Mouse (Mus musculus) cerebellum, postnatal 25 days (tissue): ENCODE results near the gene Cep152.
A peak's percentile ranks its signal among the peaks of the same experiment; 100 is the strongest.

ENCODE experiments used
- DNase-seq, 2 experiments: peaks; one replicate each; pipeline ENCODE4 v3.0.0; 2021; ENCODE audit warnings: mixed read lengths in 2 of 2

The Cep152 gene

DNA sequence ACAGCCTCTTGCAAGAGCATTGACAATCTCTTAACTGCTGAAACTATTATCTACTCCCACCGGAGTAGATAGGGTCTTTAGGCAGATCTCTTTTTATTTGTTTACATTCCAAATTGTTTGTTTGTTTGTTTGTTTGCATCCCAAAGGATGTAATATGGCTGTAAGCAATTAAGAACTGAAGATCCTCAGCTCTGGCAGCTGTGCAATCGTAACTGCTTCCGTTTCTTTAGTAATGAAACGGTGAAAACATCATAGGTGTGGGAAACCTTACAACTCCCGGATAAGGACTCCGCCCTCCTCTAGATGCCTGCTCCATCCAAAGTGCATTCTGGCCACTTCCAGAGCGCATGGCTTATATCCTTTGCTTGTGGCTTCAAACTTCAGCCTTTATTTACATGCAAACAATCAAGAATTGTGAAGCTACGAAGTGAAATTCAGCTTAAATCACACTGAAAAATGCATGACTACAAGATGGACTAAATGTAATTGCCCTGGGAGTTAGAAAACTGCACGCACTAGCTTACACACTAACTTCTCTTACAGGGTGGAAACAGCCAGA lies 707 bp downstream of the Cep152 start:
- DNase-seq: no peak

DNA sequence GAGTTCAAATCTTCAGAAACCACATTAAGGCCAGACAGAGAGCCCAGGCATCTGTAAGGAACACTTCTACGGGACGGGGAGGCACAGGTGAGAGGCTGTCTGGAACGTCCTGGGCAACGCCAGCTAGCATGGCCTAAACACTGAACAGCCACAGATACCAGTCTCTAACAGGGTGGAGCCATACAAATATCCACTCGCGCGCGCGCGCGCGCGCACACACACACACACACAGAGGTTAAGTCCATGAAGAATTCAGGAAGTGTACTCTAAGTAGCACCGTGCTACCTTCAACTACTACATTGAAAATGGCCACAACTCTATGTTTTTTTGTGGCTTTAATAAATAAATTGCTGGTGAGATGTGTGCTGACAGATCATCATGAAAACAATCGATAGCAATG lies 1.7 kb downstream of the Cep152 start:
- DNase-seq: no peak

DNA sequence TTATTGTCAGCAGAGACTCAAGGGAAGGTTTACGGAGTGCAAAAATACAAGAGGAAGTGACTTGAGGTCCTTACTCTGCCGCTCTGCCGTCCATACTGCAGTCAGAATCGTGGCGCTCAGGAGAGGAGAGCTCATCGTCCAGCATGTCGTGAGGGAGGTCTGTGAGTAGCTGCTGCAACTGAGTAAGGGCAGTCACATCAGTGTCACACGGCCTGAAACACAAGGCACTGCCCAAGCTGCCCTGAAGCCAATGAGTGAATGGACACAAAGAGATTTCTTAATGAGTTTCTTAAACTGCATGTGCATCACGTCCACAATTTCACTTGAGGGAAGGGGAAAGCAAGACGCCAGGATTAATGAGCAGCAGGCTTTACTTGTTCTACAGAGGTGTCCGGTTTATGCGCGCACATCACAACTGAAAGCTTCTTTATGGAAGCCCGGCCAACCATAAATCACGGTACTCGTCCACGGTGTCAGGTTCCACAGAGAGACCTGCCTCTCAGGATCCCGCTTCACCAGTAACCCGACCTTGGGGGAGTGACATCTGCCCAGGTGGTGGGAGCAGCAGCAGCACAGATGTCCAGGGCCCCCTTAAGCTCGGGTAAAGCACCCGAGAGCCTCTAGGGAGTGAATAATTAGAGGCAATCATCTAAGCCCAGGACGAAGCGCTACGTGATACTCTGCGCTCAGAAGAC lies 4.6 kb downstream of the Cep152 start:
- DNase-seq: no peak

DNA sequence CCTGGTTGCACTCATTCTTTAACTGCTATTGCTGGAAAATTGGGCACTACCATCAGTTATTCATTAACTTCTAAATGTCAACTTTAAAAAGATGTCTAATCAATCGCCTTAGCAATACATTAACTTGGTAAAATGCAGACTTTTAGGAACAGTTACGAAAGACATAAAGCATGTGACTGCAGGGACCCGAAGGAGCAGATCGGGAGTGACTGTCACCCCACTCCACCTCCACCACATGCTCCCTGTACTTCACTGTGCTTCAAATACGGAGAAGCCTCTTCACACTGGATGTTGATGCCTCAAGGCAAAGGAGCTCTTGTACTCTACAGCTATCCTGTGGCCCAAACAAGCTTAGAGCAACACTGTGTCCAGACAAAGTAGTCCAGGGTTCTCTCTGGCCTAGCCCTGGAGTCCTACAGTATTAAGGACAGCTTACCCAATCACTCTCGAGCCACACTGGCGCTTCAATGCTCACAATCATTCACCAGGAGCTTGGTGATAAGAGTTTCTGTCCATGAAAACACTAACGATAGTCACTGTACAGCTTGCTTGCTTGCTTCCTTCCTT lies 9.0 kb downstream of the Cep152 start:
- no peak for DNase-seq

DNA sequence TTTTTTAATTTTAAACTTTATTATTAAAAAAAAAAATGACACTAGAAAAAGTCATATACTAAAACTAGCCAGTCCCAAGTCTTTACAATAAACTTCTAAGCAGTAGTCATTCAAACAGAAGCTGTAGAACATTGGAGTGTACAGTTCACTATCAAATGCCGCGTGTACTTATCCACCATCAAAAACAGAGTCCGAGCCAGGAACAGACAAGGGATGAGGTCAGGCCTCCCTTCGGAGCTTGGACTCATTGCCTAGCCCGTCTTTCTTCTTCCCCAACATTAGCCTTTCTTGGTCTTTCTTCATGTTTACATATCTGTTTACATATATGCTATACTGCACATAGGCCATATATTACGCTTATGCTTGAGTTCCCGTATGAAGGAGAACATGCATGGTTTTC lies 9.5 kb downstream of the Cep152 start:
- DNase-seq: no peak

DNA sequence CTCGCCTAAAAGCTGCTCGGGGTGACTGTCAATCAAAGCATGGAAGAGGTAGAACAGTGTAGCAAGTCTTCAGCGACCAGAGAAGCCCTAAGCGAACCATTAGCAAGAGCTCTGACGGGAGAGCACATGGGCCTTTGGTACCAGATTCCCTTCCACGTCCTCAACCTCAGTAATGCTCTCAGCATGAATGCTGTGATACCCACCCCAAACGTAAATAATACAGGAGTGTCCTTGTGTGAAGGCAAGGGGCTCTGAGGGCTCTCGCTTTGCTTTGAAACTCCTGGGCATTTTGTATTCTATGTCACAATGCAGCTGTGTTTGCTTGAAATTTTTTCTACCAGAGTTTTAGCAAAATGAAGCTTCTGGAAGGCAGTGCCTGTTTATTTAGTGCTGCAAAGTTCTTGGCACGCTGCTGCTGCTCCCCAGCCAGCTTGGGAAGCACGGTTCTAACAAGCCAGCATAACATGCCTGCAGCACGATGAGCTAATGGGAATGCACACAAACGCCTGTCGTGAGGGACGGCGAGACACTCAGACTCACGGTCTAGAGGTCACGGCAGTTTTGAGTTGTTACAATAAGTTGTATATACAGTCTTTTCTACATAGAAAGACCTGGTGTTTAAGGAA lies 18.6 kb downstream of the Cep152 start:
- no peak for DNase-seq

DNA sequence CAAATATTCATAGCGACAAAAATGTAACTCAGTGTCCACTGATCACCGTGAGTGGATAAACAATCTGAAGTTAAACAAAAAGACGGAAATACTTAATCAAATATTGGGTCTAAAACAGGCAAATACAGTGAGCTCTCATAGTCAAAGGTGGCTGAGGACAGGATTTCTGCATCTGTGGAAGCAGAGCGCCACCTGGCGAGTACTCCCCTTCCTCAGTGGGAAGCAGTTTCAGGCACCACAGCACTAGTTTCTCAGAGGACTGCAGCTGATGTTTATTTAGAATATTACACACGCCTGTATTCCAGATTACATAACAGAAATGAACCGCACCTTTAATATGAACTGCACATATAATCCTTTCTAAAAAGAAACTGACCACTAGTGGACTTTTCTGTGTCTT lies 20.3 kb downstream of the Cep152 start:
- peak; percentile 23 to 60 for DNase-seq

DNA sequence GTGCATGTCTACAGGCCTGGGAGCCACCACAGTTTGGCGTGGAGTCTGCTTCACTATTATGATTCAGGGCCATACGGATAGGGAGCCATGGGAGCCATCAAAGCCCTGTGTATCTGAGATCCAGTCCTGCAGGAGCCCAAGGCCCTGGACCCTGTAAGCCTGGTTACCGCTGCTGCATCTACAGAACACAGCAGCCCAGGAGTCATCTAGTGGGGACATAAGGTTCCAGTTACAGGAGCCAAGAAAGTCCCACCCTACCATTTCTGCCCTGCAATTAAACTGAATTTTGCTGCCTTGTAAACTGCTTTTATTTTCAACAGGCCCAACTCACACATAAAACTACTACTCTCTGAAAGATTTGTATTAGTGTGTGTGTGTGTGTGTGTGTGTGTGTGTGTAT lies 21.9 kb downstream of the Cep152 start:
- no peak for DNase-seq

DNA sequence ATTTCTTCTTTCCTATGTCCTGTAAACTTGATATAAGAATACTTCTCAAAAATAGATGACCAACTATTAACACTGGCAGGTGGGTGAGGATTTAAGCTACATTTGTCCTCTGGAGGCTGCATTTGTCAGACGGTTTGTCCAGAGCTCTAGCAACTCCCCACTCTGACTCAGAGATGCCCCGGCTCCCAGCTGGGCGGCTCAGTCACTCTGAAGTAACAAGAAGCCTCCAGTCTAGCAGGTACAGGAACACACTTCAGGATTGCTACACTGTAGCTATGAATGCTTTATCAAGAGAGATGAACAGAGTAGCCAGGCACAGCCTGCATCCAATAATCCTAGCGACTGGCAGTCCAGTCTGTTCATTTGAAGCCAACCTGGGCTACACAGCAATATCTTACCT lies 26.0 kb downstream of the Cep152 start:
- no peak for DNase-seq

DNA sequence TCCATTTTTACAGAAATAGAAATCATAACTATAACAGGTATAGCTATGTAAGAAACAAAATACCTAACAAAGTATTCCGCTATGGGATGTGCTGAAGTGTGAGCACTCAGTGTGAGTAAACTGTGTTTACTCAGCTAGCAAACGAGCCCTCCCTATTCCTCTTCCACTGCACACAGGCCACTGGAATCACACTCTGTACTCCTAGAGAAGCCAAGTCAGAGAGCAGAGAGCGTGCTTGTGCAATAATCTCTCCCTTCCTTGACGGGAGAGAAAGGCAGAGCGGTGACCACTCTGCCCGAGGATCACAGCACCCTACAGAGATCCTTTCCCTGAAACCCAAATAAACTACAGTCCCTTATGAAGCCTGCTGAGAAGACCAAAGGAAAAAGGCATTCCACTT lies 26.7 kb downstream of the Cep152 start:
- no peak for DNase-seq

DNA sequence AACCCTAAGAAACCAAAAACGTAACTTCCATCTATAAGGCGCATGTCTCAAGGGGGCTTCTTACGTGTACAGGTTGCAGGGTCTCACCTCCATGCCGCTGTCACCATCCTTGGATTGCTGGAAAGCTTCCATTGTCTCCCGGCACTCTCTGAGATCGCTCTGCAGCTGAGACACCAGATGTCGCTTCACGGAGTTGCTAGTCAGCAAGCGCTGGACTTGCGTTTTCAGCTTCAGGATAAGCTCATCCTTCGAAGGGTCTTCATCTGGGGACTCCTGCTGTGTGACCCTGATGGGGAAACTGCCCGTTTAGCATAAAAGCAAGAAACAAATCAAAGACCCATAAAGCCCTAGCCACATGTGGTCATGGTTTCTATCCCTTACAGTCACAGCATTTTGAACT lies 30.1 kb downstream of the Cep152 start:
- no peak for DNase-seq

DNA sequence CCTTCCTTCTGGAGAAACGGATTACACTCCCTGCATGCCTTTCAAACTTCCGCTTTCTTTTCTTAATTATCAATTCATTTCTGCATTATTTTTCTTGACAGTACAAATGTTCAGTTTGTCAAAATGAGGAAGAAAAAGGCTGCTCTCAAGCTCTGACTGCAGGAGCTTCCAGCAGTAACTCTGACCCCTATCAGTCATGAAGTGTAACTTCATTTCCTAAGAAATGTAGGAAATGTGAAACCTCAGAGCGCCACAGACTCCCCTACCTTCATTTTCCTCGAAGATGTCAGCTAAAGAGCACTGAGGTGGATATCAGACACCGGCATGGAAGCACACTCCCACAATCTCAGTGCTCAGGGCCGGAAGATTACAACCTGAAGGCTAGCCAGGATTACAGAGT lies 30.8 kb downstream of the Cep152 start:
- no peak for DNase-seq

DNA sequence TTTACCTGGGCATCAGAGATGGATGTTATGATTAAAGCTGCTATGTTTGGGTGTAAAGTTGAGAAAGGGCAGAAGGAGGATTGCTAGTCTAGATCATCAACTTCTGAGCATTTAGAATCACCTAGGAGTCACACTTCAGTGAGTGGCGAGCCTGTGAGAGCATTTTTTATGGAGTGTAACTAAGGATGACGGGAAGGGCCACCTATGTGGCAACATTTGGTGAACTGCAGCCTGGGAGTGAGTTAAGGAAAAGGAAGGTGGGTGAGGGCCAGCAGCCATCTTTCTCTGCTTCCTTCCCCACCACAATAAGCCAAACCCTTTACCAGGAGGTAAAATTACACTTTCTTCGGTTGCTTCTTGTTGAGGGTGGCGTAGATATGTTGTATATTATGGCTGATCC lies 33.0 kb downstream of the Cep152 start:
- DNase-seq: no peak

DNA sequence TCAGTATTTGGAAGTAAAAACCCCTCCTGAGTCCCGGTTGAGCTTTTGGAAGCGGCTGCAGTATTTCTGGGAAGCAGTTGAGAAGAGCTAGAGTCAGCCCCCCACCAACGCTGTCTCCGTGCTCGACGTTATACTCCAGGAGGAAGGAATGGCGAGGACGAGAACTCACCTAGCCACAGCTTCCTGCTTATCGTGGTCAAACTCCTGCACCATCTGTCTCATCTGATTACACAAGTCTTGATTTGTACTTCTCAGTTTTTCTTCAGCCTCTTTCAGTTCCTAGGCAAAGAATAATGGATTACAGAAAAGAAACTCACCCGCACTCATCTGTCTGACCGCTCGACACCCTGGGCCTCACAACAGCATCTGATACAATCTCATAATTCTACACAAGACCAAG lies 35.6 kb downstream of the Cep152 start:
- DNase-seq: no peak

DNA sequence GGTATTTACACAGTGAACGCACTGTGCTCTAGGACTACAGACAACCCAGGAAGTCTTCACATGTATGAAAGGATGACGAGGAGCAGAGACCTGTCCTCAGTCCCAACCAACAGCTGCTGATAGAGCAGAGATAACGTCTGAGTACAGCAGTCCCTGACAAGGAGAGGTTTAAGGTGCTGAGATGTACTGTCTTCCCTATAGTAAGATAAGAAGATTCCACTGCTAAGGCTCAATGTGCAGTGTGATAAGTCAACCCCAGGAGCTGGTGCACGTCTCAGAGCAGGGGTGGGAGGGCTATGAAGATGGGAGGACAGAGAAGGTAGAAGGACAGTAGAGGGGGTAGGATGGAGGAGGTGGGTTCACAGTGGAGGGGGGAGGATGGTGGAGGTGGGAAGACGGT lies 43.8 kb downstream of the Cep152 start:
- DNase-seq: no peak

DNA sequence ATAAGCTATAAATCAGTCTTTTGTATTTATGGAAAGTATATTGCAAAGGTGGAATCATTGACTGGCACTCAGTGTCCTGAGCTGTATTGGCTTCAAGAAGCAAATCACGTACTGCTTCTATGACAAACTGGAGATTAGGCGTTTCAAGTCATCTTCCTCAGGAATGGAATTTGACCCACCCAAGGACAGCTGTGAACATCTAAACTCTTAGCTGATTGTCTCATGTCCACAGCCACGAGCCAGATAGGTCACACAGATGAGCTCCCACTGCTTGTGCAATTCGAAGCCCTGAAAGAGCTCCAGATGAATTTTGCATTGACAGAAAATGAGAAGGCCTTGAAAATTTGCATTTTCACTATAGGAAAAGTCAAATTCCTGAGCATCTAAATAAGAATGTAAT lies 47.2 kb downstream of the Cep152 start:
- DNase-seq: no peak

DNA sequence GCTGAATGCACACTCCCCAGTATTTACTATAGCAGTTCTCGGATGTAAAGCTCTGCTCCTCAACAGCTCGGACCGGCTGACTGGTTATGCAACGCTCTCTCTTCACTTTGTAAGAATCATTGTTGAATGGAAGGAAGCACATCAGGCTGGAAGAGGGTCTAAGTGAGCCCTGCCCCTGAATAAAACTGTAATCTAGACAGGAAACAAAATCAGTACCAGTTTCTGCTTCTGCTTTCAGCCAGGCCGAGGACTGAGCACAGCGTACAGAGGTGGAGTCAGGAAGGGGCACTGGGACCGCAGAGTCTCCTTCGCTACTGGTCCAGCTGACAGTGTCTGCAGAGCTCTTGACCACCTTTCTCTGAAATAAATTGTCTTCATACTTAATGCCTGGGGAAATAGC lies 48.4 kb downstream of the Cep152 start:
- DNase-seq: no peak

DNA sequence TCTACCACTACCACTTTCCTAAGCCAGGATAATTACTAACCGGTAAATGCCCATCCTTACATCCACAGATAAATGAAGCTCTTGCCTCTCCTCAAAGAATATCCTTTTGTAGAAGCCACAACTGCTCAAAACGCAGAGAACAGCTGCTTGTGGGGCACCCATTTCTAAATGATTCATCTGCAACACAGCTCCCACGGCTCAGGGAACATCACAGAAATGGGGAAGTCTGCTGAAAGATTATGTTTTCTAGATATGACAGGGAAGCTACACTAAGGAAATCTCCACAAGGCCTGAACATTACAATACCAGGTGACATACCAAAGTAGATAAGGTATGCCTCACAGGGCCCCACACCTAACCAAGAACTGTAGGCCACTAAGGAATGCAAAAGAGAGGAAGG lies 49.1 kb downstream of the Cep152 start:
- DNase-seq: no peak

DNA sequence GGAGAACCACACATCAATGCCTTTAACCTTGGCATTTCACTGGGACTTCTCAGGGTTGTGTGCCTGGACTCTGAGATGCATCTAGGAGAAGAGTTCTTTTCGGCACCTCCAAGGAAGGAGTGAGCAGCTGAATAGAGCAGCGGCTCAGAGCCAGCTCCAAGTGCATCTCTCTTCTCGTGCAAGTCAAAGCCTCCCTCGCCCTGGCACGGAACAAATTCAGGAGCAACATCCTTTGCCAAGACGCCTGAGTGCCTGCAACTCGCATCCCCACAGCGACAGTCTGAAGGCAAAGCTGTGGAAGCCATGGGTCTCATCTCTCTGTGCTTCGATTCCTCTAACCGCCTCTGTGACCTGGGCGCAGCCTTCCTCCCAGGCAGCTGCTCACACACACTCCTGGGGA lies 61.0 kb downstream of the Cep152 start:
- peak; percentile 19 to 42 for DNase-seq

DNA sequence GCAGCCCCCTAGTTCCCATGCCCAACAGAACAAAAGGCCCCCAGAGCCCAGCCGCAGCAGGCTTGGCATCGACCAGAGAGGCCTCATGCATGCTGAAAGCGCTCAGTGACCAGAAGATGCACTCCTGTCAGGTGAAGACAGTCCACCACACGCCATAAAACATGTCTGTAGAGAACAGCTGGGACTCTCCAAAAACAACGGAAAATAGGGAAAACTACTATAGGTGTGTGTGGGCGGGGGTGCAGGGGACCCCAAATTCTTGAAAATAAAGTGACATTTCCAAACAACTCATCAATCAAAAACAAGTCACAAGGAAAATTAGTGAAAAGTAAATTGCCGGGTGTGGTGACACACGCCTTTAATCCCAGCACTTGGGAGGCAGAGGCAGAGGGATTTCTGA lies 62.5 kb downstream of the Cep152 start:
- no peak for DNase-seq

DNA sequence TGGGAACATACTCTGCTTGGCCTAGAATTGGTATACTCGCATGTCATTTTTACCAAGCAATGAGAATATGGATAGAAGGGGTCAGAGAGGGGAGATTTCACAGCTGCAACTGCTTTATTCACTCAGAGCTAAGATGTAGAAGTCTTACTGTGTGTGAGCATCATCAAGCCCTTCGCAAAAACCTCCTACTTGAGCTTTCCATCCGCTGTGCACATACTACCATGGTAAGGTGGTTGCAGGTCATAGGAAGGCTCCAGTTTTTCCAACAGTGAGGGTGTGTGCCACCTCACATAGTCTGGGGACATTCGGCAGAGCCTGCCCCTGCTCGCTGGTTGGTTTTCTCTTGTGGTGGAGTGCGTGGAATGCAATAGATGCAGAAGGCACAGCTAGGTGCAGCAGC lies 64.9 kb downstream of the Cep152 start:
- DNase-seq: no peak

DNA sequence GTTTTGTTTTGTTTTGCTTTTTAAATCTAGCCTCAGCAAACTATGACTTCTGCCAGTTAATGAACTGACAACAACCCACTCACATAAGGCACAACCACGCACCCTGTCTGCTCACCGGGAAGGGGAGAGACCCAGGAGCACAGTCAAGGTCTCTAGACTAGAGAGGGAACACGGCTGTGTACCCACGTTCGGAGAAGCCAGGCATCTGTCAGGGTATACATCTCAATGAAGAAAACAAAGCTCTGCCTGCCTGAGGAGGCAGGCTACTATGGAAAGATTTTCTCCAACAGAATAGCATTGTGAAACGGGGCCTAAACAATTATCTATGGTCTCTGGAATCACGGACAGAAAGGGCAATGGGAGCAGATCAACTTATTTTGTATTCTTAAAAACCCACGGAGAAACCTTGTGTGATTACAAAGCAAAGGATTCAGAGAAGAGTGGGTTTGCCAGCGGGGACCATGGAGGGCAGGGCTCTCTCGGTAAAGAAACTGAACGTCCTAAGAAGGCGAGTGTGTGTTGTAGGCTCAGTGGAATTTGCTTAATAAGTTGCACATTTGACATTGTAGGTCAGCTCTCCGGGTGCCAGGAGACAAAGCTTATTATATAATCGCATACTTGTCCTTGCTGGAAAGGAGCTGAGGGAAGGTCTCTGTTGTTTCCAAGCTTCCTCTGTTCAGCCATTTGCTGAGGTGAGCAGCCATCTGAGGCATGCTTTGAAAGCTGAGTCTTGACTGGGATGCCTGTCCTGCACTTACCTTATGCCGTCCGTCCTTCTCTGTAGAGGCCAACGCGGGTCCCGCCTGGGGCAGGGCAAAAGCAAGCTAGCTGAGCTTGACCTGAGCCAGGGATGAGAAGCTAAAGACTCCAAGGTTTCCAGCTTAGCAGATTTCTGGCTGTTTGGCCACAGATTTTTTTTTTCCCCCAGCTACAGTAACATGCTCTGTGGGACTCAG lies 66.0 kb downstream of the Cep152 start:
- peak; percentile 22 to 25 for DNase-seq

DNA sequence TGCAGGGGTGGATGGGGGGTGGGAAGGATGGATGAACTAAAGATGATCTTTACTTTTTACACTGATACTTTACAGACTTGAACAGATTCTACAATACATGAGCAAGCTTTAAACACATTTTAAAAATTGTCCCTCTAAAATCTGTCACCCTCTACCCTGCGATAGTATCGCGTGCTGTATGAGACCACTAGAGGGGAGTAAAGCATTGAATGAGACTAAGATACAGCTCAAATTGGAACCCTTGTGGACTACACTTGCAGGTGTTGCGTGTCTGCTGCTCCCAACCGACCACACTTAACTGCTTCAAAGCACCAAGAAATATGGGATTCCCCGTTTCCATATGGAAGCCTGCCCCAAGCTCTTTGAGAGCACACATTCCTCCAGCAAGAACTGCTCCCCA lies 69.1 kb downstream of the Cep152 start:
- DNase-seq: no peak
